ENCODE assay signal across 23 mouse cellular contexts in the genomic region with DNA sequence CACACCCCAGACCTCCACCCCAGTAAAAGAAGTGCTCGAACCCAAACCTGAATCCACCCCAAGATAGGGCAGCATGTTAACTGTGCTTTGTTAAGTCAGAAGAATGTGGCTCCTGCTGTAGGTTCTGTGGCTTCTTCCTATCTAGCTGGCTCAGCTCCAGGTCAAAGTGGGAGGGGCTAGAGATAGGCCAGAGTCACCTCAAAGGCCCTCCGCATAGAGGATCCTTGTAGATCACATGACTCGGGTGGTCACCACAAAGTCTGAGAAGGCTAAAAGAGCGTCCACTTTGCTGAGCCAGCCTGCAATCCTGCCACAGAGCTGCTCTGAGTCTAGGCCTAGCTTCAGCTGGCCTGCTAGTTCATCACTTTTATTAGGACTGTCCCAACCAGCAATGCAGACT. TPM values are rescaled to one million over a fixed set of nuclear protein-coding genes. Genes with fewer than 3 reads are reported as not detected.
A peak's percentile ranks its signal among the peaks of the same experiment; 100 is the strongest.
DNase-seq lines count a peak whose midpoint lies in the region; ATAC-seq and TF ChIP-seq lines count a peak whose summit lies in the region.
"Had no signal": no experiment of that assay in that cellular context is flagged by ENCODE, and none has a peak within 500 bp of the region (broad histone marks: within the 10 kb centered on the region; RNA-seq: fewer than 3 reads in every experiment).

No protein-coding gene starts in this region.

- H3K27ac ChIP-seq in lung, embryonic 14.5 days (ENCODE audit: low read depth) = no peak overlapping the region
- H3K27ac ChIP-seq in liver, embryonic 14.5 days = no peak overlapping the region
- H3K27ac ChIP-seq: embryonic facial prominence, embryonic 10.5 days; forebrain, embryonic 13.5 days; heart, embryonic 15.5 days; limb, embryonic 10.5 days; liver, embryonic 15.5 days; midbrain, embryonic 15.5 days had no signal

- TF ChIP-seq CTCF in lung, embryonic 14.5 days (IDR thresholded peaks at IDR 0.05; ENCODE audit: low read depth) = no peak
- no peak for TF ChIP-seq CTCF in liver, embryonic 14.5 days (IDR thresholded peaks at IDR 0.05; ENCODE audit: low read depth)

- H3K4me2 ChIP-seq in lung, embryonic 14.5 days = no peak overlapping the region
- H3K4me2 ChIP-seq in liver, embryonic 14.5 days (ENCODE audit: low read depth) = no peak overlapping the region
- H3K4me2 ChIP-seq: forebrain, embryonic 13.5 days; heart, embryonic 15.5 days; liver, embryonic 15.5 days; midbrain, embryonic 15.5 days had no signal

- H3K36me3 ChIP-seq in lung, embryonic 14.5 days (ENCODE audit: insufficient read depth) = no peaks in the 10 kb centered on the region
- no peaks in the 10 kb centered on the region for H3K36me3 ChIP-seq in liver, embryonic 14.5 days (replicated peaks; ENCODE audit: control insufficient read depth, insufficient read depth, low read depth)
- H3K36me3 ChIP-seq: heart, embryonic 15.5 days; limb, embryonic 10.5 days; liver, embryonic 15.5 days had no signal

- no peak overlapping the region for H3K4me3 ChIP-seq in lung, embryonic 14.5 days (ENCODE audit: low read depth, low read length)
- H3K4me3 ChIP-seq in liver, embryonic 14.5 days (ENCODE audit: insufficient read depth in 1 of 2, low read depth in 2 of 2, low read length in 2 of 2) = no peak overlapping the region
- H3K4me3 ChIP-seq: embryonic facial prominence, embryonic 10.5 days; forebrain, embryonic 13.5 days; heart, embryonic 15.5 days; limb, embryonic 10.5 days; liver, embryonic 15.5 days; megakaryocyte, embryonic 14.5 days; midbrain, embryonic 15.5 days; myocyte had no signal

- no peaks in the 10 kb centered on the region for H3K27me3 ChIP-seq in lung, embryonic 14.5 days (ENCODE audit: insufficient read depth, low read length)
- H3K27me3 ChIP-seq in liver, embryonic 14.5 days (ENCODE audit: control insufficient read depth, insufficient read depth, low read length) = no peaks in the 10 kb centered on the region
- H3K27me3 ChIP-seq: forebrain, embryonic 13.5 days; heart, embryonic 15.5 days; liver, embryonic 15.5 days; midbrain, embryonic 15.5 days had no signal

- no peaks in the 10 kb centered on the region for H3K9me3 ChIP-seq in lung, embryonic 14.5 days (ENCODE audit: low read depth, low read length)
- no peaks in the 10 kb centered on the region for H3K9me3 ChIP-seq in liver, embryonic 14.5 days (ENCODE audit: control insufficient read depth, low read length)
- H3K9me3 ChIP-seq: embryonic facial prominence, embryonic 10.5 days; forebrain, embryonic 13.5 days; heart, embryonic 15.5 days; limb, embryonic 10.5 days; liver, embryonic 15.5 days; megakaryocyte, embryonic 14.5 days; midbrain, embryonic 15.5 days had no signal

- ATAC-seq in lung, embryonic 14.5 days (ENCODE audit: insufficient read depth) = no peak
- ATAC-seq in liver, embryonic 14.5 days (ENCODE audit: insufficient read depth) = 0 out of 2 replicates have a peak, but pooled peaks have one; percentile 25
- no peak for ATAC-seq in inflammation-experienced regulatory T-cells, adult 6 months
- ATAC-seq: forebrain, embryonic 13.5 days; midbrain, embryonic 15.5 days had no signal

- H3K4me1 ChIP-seq in lung, embryonic 14.5 days (ENCODE audit: insufficient read depth) = no peaks in the 10 kb centered on the region; the same call in 1 of the 2 replicates
- peaks cover 0 to 16% of the 10 kb centered on the region in 2 experiments; a peak in 2 of 4 replicates for H3K4me1 ChIP-seq in liver, embryonic 14.5 days (replicated peaks; ENCODE audit: control insufficient read depth in 2 of 2, insufficient read depth in 2 of 2, low read length in 1 of 2)
- H3K4me1 ChIP-seq: limb, embryonic 10.5 days; midbrain, embryonic 15.5 days had no signal

- peak; percentile 22 for DNase-seq in lung, embryonic 14.5 days
- no peak for DNase-seq in lung, postnatal 25 days (ENCODE audit: low spot score)
- DNase-seq in 416B (ENCODE audit: low read depth) (peak; percentile 80), MEL-GATA-1-ER (ENCODE audit: extremely low read depth, low read depth) (peak; percentile 53)
- peak; percentile 11 to 26 (median 20) for DNase-seq in liver, embryonic 14.5 days (ENCODE audit: low read depth in 3 of 3, low spot score in 3 of 3)
- no peak for DNase-seq in c-Kit-positive CD71-positive TER-119-positive erythroid progenitor cells, embryonic 14.5 days (ENCODE audit: low spot score)
- no peak for DNase-seq in retina, embryonic 14.5 days (ENCODE audit: low spot score)
- DNase-seq: cerebellum, adult 18-20 months; cerebellum, postnatal 25 days; kidney, adult 2 months; kidney, postnatal 14 days; layer of hippocampus, adult 9-11 months; right cerebral cortex, postnatal 25 days; thymus, postnatal 36 days had no signal

- no peak overlapping the region for H3K9ac ChIP-seq in lung, embryonic 14.5 days
- H3K9ac ChIP-seq in liver, embryonic 14.5 days (replicated peaks) = no peak overlapping the region
- H3K9ac ChIP-seq: forebrain, embryonic 13.5 days; heart, embryonic 15.5 days; liver, embryonic 15.5 days; midbrain, embryonic 15.5 days had no signal

- 75% methylated on average over 4 of the region's 4 CpGs for WGBS in lung, embryonic 14.5 days
- WGBS in liver, embryonic 14.5 days (ENCODE audit: insufficient replicate concordance) = 36% methylated on average over 4 of the region's 4 CpGs

- TF ChIP-seq EP300 in liver, embryonic 14.5 days (IDR thresholded peaks at IDR 0.05; ENCODE audit: low read depth) = no peak

RNA-seq across cellular contexts. Expression of gene Slc39a9, which starts 49.5 kb away (rescaled TPM):
- polyA plus RNA-seq in lung, embryonic 14.5 days (2014; fragmentation: Nextera tagmentation; extraction: Ambion mirVana) = 33.9 and 38.2 TPM in 2 replicates
- polyA plus RNA-seq in liver, embryonic 14.5 days (2012; rRNA removed) = 8.5 and 9.6 TPM in 2 replicates
- polyA plus RNA-seq in liver, embryonic 14.5 days (2014; fragmentation: Nextera tagmentation; extraction: Ambion mirVana) = 10.1 and 11.1 TPM in 2 replicates
- polyA plus RNA-seq in inflammation-experienced regulatory T-cells, adult 6 months (2017; shearing (Covaris generic)) = 10 to 100 TPM; 22.2 to 22.7 (median 22.5) TPM

RNA-seq across cellular contexts. Expression of gene Erh, which starts 50.0 kb away (rescaled TPM):
- 357 and 369 TPM in 2 replicates for polyA plus RNA-seq in lung, embryonic 14.5 days (2014; fragmentation: Nextera tagmentation; extraction: Ambion mirVana)
- polyA plus RNA-seq in liver, embryonic 14.5 days (2012; rRNA removed) = 88.4 and 144 TPM in 2 replicates
- polyA plus RNA-seq in liver, embryonic 14.5 days (2014; fragmentation: Nextera tagmentation; extraction: Ambion mirVana) = 123 and 140 TPM in 2 replicates
- 100 to 1,000 TPM; 131 to 147 (median 146) TPM for polyA plus RNA-seq in inflammation-experienced regulatory T-cells, adult 6 months (2017; shearing (Covaris generic))

Comparison
In these comparisons a context has a peak if more than half of its experiments do, and no peak if none do; other contexts are left out.
1. DNase-seq: peak in lung, embryonic 14.5 days (single experiment), 416B (single experiment), MEL-GATA-1-ER (single experiment) and liver, embryonic 14.5 days (3 of 3); none in lung, postnatal 25 days (single experiment), c-Kit-positive CD71-positive TER-119-positive erythroid progenitor cells, embryonic 14.5 days (single experiment) and retina, embryonic 14.5 days (single experiment).